Mouse (Mus musculus): ENCODE results near the gene Cabp2. TPM values are rescaled to one million over a fixed set of nuclear protein-coding genes. Genes with fewer than 3 reads are reported as not detected.

Gene Cabp2
- polyA plus RNA-seq, 1 experiment from 2014 or later = not detected

DNA sequence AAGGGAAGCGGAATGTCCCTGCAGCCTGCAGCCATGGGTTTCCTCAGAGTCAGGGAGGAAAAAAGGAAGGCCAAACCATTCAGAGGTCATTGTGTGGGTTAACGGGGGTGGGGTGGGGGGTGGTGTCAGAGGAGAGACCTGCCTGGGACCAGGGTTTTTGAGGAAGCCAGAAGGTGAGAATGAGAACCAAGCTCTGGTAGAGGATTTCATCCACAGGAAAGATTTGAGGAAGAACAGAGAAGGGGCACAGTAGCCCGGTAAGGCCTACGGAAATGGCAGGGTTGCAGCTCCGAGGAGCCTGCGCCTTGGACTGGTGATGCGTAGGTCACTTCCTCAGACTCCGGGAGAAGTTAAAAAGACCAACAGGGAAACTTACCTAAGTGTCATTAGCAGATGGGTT is 10.6 kb upstream of the Cabp2 start:
- Histone ChIP-seq H3K9ac (replicated peaks; ENCODE audit: low read depth, low read length) (no peak overlapping the region), H3K36me3 (ENCODE audit: control insufficient read depth, insufficient read depth) (no peaks in the 10 kb centered on the region), H3K4me1 (replicated peaks; ENCODE audit: control insufficient read depth, insufficient read depth, low read length) (no peaks in the 10 kb centered on the region), H3K27me3 (replicated peaks; ENCODE audit: control insufficient read depth, insufficient read depth, low read length) (no peaks in the 10 kb centered on the region), H3K4me2 (ENCODE audit: low read length) (no peak overlapping the region), H3K27ac (ENCODE audit: low read length) (no peak overlapping the region), H3K4me3 (replicated peaks; ENCODE audit: low read length) (no peak overlapping the region), H3K9me3 (ENCODE audit: control insufficient read depth, low read length) (no peaks in the 10 kb centered on the region)
- no peak for ATAC-seq
- 82% methylated on average over 8 of the region's 8 CpGs for WGBS

DNA sequence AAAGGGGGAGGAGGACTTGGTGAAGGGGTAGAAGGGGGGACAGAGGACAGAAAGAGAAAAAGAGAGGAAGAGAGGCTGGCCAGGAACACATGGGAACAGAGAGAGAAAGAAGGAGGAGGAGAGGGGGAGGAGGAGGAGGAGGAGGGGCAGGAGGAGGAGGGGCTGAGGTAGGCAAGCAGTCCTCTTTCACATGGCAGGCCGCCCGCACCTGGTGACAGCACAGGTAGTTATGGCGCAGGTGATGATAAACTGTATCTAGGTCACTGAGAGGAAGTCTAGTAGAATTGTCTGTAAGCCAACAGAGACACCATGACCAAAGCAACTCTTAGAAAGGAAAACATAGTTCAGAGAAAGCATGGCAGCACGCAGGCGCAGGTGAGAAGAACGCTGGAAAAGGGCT is 10.0 kb upstream of the Cabp2 start:
- no peaks in the 10 kb centered on the region for H3K36me3 ChIP-seq (ENCODE audit: control insufficient read depth, insufficient read depth)
- no peak for ATAC-seq
- WGBS = 91% methylated on average over 6 of the region's 6 CpGs
- no peak overlapping the region for H3K4me3 ChIP-seq (replicated peaks; ENCODE audit: low read length)
- no peaks in the 10 kb centered on the region for H3K27me3 ChIP-seq (replicated peaks; ENCODE audit: control insufficient read depth, insufficient read depth, low read length)
- H3K9ac ChIP-seq (replicated peaks; ENCODE audit: low read depth, low read length) = no peak overlapping the region
- no peaks in the 10 kb centered on the region for H3K4me1 ChIP-seq (replicated peaks; ENCODE audit: control insufficient read depth, insufficient read depth, low read length)
- no peaks in the 10 kb centered on the region for H3K9me3 ChIP-seq (ENCODE audit: control insufficient read depth, low read length)
- no peak overlapping the region for H3K4me2 ChIP-seq (ENCODE audit: low read length)
- H3K27ac ChIP-seq (ENCODE audit: low read length) = no peak overlapping the region

DNA sequence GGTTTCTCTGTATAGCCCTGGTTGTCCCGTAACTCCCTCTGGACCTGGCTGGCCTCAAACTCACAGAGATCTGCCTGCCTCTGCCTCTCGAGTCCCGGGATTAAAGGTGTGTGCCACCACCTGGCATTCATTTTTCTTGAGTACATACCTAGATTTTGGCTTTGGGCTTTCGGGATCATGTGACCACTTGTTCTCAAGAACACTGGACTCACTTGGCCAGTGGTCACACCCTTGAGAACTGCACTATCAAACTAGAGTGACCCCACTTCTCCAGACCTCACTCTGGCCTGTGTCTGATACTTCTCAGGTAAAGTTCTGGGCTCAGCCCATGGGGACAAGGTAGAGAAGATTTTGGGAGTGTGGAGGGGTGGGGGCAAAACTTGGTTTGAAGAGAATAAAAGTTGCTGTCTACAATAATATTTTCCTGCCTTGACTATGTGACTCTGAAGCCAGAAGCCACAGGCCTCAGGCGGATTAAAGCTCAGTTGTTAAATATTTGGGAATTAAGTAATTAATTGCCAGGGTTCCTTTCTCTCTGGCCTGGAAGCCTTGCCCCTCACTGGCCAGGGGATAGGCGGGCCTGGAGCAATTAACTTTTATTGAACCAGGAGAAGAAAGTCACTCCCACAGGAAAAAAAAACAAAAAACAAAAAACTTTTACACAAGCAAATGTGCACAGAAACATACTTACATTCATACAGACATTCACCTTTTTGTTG is 8.5 kb upstream of the Cabp2 start:
- Histone ChIP-seq H3K36me3 (ENCODE audit: control insufficient read depth, insufficient read depth) (no peaks in the 10 kb centered on the region), H3K27ac (ENCODE audit: low read length) (no peak overlapping the region), H3K4me3 (replicated peaks; ENCODE audit: low read length) (no peak overlapping the region), H3K9ac (replicated peaks; ENCODE audit: low read depth, low read length) (no peak overlapping the region), H3K9me3 (ENCODE audit: control insufficient read depth, low read length) (no peaks in the 10 kb centered on the region), H3K4me1 (replicated peaks; ENCODE audit: control insufficient read depth, insufficient read depth, low read length) (no peaks in the 10 kb centered on the region), H3K4me2 (ENCODE audit: low read length) (no peak overlapping the region), H3K27me3 (replicated peaks; ENCODE audit: control insufficient read depth, insufficient read depth, low read length) (no peaks in the 10 kb centered on the region)
- 70% methylated on average over 6 of the region's 6 CpGs for WGBS
- no peak for ATAC-seq

DNA sequence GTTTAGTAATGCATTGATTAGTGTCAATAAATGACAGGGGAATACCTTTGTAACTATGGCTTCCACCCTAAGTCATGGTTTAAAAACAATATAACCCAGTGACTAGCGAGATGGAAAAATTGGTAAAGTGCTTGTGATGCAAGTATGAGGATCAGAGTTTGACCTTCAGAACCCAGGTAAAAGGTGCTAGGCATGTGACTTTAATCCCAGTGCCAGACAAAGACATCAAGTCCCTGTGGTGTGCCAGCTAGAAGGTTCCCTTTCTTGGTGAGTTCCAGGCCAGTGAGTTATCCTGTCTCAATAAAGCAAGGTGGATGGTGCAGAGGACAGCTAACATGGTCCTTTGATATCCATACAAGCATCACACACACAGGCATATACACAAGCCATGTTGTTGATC is 5.8 kb upstream of the Cabp2 start:
- H3K27me3 ChIP-seq (replicated peaks; ENCODE audit: control insufficient read depth, insufficient read depth, low read length) = no peaks in the 10 kb centered on the region
- H3K27ac ChIP-seq (ENCODE audit: low read length) = no peak overlapping the region
- no peak overlapping the region for H3K4me2 ChIP-seq (ENCODE audit: low read length)
- H3K36me3 ChIP-seq (ENCODE audit: control insufficient read depth, insufficient read depth) = no peaks in the 10 kb centered on the region
- no peaks in the 10 kb centered on the region for H3K9me3 ChIP-seq (ENCODE audit: control insufficient read depth, low read length)
- no peak overlapping the region for H3K4me3 ChIP-seq (replicated peaks; ENCODE audit: low read length)
- H3K4me1 ChIP-seq (replicated peaks; ENCODE audit: control insufficient read depth, insufficient read depth, low read length) = no peaks in the 10 kb centered on the region
- no peak overlapping the region for H3K9ac ChIP-seq (replicated peaks; ENCODE audit: low read depth, low read length)
- WGBS = 73% methylated on average over 1 of the region's 1 CpGs
- ATAC-seq = no peak

DNA sequence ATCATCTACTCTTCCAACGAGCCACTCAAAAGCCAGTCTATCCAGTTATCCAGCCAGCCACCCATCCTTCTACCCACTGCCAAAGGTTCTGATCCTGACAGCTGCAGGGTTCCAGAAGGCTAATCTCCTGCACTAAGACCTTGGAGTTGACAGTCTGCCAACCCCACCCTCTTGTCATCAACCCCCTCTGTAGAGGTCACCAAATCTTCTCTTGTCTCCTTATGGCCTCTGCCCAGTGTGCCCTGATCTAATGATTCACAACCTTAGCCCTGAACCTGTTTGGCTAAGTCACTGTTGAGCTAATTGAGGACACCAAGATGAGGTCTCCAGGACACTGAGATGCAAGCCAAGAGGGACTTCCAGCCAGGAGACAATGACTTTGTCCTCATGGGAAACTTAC is 1.8 kb upstream of the Cabp2 start:
- Histone ChIP-seq H3K9ac (replicated peaks; ENCODE audit: low read depth, low read length) (no peak overlapping the region), H3K27ac (ENCODE audit: low read length) (no peak overlapping the region), H3K4me3 (replicated peaks; ENCODE audit: low read length) (no peak overlapping the region), H3K27me3 (replicated peaks; ENCODE audit: control insufficient read depth, insufficient read depth, low read length) (no peaks in the 10 kb centered on the region), H3K4me1 (replicated peaks; ENCODE audit: control insufficient read depth, insufficient read depth, low read length) (no peaks in the 10 kb centered on the region), H3K36me3 (ENCODE audit: control insufficient read depth, insufficient read depth) (no peaks in the 10 kb centered on the region), H3K4me2 (ENCODE audit: low read length) (no peak overlapping the region), H3K9me3 (ENCODE audit: control insufficient read depth, low read length) (no peaks in the 10 kb centered on the region)
- 81% methylated on average over 1 of the region's 1 CpGs for WGBS
- ATAC-seq = no peak

DNA sequence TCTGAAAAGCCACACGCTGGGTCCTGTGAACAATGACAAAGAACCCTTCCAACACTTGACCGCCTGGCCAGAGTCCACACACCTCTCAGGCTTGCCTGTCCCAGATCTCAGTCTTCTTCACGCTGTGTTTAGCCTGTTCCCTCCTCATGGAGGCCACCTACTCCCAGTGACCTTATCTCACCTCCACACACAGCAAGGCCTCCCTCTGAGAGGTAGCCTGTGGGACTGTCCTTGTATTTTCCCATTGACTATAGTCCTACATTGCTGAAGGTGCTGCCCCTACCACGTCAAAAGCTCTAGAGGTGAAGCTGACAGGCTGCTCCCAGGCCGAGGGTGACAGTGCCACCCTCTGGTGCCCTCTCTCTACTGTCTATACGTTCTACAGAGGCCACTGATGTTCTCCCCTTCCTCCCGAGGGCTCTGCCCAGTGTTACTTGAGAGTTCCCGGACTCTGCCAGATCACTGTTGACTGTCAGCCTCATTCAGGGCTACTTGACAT is 818 bp upstream of the Cabp2 start:
- Histone ChIP-seq H3K4me1 (replicated peaks; ENCODE audit: control insufficient read depth, insufficient read depth, low read length) (no peaks in the 10 kb centered on the region), H3K36me3 (ENCODE audit: control insufficient read depth, insufficient read depth) (no peaks in the 10 kb centered on the region), H3K27ac (ENCODE audit: low read length) (no peak overlapping the region), H3K27me3 (replicated peaks; ENCODE audit: control insufficient read depth, insufficient read depth, low read length) (no peaks in the 10 kb centered on the region), H3K9ac (replicated peaks; ENCODE audit: low read depth, low read length) (no peak overlapping the region), H3K4me2 (ENCODE audit: low read length) (no peak overlapping the region), H3K9me3 (ENCODE audit: control insufficient read depth, low read length) (no peaks in the 10 kb centered on the region), H3K4me3 (replicated peaks; ENCODE audit: low read length) (no peak overlapping the region)
- ATAC-seq = no peak
- WGBS = 68% methylated on average over 8 of the region's 8 CpGs

DNA sequence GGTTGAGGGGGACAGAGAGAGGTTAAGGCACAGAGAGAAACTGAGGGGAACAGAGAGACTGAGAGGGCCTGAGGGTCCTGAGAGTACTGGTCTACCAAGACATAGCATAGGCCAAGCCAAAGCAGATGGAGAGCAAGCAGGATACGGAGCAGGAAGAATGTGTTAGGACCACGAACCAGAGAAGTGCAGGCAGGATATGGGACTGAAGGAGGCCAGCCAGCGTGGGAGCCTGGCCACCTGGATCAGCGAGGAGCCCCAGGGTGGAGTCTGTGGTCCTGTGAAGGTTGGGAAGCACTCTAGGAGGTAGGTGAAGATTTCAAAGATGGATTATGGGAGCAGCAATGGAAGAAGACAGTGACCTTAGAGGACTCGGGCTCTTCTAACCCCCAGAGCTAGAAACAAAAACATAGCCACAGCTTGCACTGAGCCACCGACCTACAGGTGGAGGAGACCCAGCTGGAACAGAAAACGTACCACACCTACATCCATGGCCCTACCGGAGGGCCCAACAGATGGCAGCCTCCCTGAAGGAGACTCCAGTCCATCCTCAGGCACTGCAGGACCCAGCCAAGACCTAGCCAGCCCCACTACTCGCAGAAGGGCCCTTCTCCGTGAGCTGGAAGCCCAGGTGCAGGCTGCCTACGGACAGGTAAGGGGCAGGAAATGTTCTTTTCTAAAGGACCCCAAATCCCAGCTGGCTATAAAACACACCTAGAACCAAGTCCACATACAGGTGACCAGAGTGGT is 1.0 kb downstream of the Cabp2 start:
- Histone ChIP-seq H3K4me2 (ENCODE audit: low read length) (no peak overlapping the region), H3K27ac (ENCODE audit: low read length) (no peak overlapping the region), H3K9ac (replicated peaks; ENCODE audit: low read depth, low read length) (no peak overlapping the region), H3K27me3 (replicated peaks; ENCODE audit: control insufficient read depth, insufficient read depth, low read length) (no peaks in the 10 kb centered on the region), H3K36me3 (ENCODE audit: control insufficient read depth, insufficient read depth) (no peaks in the 10 kb centered on the region), H3K9me3 (ENCODE audit: control insufficient read depth, low read length) (no peaks in the 10 kb centered on the region), H3K4me1 (replicated peaks; ENCODE audit: control insufficient read depth, insufficient read depth, low read length) (no peaks in the 10 kb centered on the region), H3K4me3 (replicated peaks; ENCODE audit: low read length) (no peak overlapping the region)
- no peak for ATAC-seq
- WGBS = 81% methylated on average over 11 of the region's 11 CpGs

DNA sequence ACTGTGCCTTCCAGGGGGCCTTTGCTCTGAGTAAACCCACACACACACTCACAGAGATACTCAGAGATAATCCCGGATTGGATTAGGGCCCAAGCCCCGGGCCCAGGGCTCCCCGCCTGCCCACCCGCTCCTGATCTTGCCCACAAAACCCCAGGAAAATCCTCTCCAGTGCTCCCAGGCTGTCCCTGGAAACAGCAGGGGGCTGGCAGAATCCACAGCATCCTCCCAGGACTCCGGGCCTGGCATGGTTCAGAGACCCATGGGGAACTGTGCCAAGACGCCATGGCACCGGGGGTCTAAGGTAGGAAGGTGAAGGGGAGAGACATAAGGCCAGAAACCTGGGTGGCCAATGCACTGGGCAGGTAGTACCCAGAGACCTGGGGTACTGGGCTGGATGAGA is 1.9 kb downstream of the Cabp2 start:
- Histone ChIP-seq H3K4me1 (replicated peaks; ENCODE audit: control insufficient read depth, insufficient read depth, low read length) (no peaks in the 10 kb centered on the region), H3K27ac (ENCODE audit: low read length) (no peak overlapping the region), H3K4me2 (ENCODE audit: low read length) (no peak overlapping the region), H3K9me3 (ENCODE audit: control insufficient read depth, low read length) (no peaks in the 10 kb centered on the region), H3K27me3 (replicated peaks; ENCODE audit: control insufficient read depth, insufficient read depth, low read length) (no peaks in the 10 kb centered on the region), H3K4me3 (replicated peaks; ENCODE audit: low read length) (no peak overlapping the region), H3K9ac (replicated peaks; ENCODE audit: low read depth, low read length) (no peak overlapping the region), H3K36me3 (ENCODE audit: control insufficient read depth, insufficient read depth) (no peaks in the 10 kb centered on the region)
- ATAC-seq = no peak
- 68% methylated on average over 7 of the region's 7 CpGs for WGBS

DNA sequence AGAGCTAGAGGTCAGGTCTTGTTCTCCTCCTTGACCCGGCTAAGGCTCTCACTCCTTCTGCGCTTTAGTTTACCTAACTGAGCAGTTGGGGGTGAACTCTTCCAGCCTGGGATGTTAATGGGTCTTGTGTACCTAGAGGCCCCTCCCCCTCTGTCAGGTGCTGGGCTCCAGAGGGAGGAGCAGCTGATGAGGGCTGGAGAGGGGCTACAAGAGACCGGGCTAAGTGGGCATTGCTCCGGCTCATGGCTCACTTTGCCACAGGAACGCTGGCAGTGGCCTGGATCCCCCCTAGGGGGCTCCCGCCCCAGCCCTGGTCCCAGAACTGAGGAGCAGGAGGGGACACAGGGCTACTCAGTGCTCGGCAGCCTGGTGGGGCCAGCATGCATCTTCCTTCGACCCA is 2.4 kb downstream of the Cabp2 start:
- Histone ChIP-seq H3K9me3 (ENCODE audit: control insufficient read depth, low read length) (no peaks in the 10 kb centered on the region), H3K36me3 (ENCODE audit: control insufficient read depth, insufficient read depth) (no peaks in the 10 kb centered on the region), H3K27me3 (replicated peaks; ENCODE audit: control insufficient read depth, insufficient read depth, low read length) (no peaks in the 10 kb centered on the region), H3K4me3 (replicated peaks; ENCODE audit: low read length) (no peak overlapping the region), H3K27ac (ENCODE audit: low read length) (no peak overlapping the region), H3K4me1 (replicated peaks; ENCODE audit: control insufficient read depth, insufficient read depth, low read length) (no peaks in the 10 kb centered on the region), H3K9ac (replicated peaks; ENCODE audit: low read depth, low read length) (no peak overlapping the region), H3K4me2 (ENCODE audit: low read length) (no peak overlapping the region)
- WGBS = 30% methylated on average over 8 of the region's 8 CpGs
- no peak for ATAC-seq
